Mouse (Mus musculus): Measurements from ENCODE around the gene Dis3l2. TPM values are rescaled to one million over a fixed set of nuclear protein-coding genes. Genes with fewer than 3 reads are reported as not detected.

Dis3l2 gene
- total and polyA plus RNA-seq, 3 experiments, result 12.4 to 17.4 (median 16.5) TPM

DNA sequence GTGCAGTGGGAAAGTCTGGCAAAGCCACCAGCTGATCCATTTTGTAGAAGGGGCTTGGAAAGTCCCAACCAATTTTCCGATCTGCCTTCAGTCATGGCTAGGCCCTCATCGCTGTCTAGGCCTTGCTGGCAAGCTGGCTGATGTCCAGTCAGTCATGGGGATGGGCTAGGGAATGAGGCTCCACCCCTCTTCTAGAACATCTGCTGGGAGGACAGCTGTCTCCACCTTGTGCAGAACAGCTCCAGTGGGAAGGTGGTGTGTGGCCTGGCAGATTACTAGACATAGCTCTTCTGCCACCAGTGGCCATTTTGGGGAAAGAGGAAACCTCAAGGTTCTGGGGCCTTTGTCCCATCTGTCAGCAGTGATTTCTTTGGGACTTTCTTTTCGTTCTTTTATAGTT is 26.0 kb upstream of the Dis3l2 start:
- Histone ChIP-seq H3K36me3 (replicated peaks in 1 of 2; ENCODE audit: control insufficient read depth in 1 of 2, insufficient read depth in 1 of 2, low read length in 1 of 2) (no peaks in the 10 kb centered on the region), H3K4me2 (ENCODE audit: insufficient read depth, low read depth, poor library complexity, severe bottlenecking) (no peak overlapping the region), H3K4me3 (replicated peaks in 1 of 3; ENCODE audit: low read depth in 2 of 3, low read length in 2 of 3, poor library complexity in 1 of 3) (no peak overlapping the region), H3K79me2 (replicated peaks; ENCODE audit: control insufficient read depth, extremely low read depth, insufficient read depth, poor library complexity, severe bottlenecking) (no peaks in the 10 kb centered on the region), H3K4me1 (ENCODE audit: control insufficient read depth in 1 of 2, insufficient read depth in 2 of 2) (peaks cover 0 to 3% of the 10 kb centered on the region in 2 experiments; a peak in 2 of 4 replicates), H3K9me3 (replicated peaks; ENCODE audit: low read length) (no peaks in the 10 kb centered on the region), H3K27me3 (replicated peaks) (peaks cover 43% of the 10 kb centered on the region), H3K9ac (ENCODE audit: insufficient read depth, low read depth) (no peak overlapping the region), H3K27ac (ENCODE audit: insufficient read depth, low read depth) (no peak overlapping the region)
- dilution Hi-C loops (cut with MboI; ENCODE audit: extremely low pct_ligation_motif_present, extremely low pct_unique_long_range_greater_than_20kb, low sequenced_read_pairs) (no loop called here), in situ Hi-C loops (cut with MboI; ENCODE audit: low pct_ligation_motif_present, low pct_unique_long_range_greater_than_20kb, low sequenced_read_pairs) (no loop called here)
- no peak for DNase-seq (ENCODE audit: extremely low read depth)
- TF ChIP-seq ETS1 (conservative IDR thresholded peaks at IDR 0.05; ENCODE audit: low read depth, low read length) (no peak), ZC3H11A (IDR thresholded peaks at IDR 0.05; ENCODE audit: low read depth, low read length) (no peak), CHD1 (IDR thresholded peaks at IDR 0.05; ENCODE audit: low read depth, low read length) (no peak), MYC (IDR thresholded peaks at IDR 0.05; ENCODE audit: low read depth, low read length) (no peak), E2F4 (IDR thresholded peaks at IDR 0.05; ENCODE audit: insufficient replicate concordance, low read depth, low read length) (no peak), NELFE (IDR thresholded peaks at IDR 0.05; ENCODE audit: low read depth, low read length) (no peak), POLR2AphosphoS2 (IDR thresholded peaks at IDR 0.05; ENCODE audit: low read depth, low read length) (no peak), CTCF (conservative IDR thresholded peaks at IDR 0.05 in 1 of 2, IDR thresholded peaks at IDR 0.05 in 1 of 2; ENCODE audit: low read depth in 2 of 2, low read length in 2 of 2) (no peak), ZMIZ1 (IDR thresholded peaks at IDR 0.05; ENCODE audit: low read depth, low read length) (no peak), MAX (IDR thresholded peaks at IDR 0.05; ENCODE audit: low read length) (no peak), MEF2A (IDR thresholded peaks at IDR 0.05; ENCODE audit: borderline replicate concordance, low read depth, low read length) (no peak), KAT2A (IDR thresholded peaks at IDR 0.05; ENCODE audit: insufficient replicate concordance, low read length) (no peak), SIN3A (IDR thresholded peaks at IDR 0.05; ENCODE audit: low read length) (no peak), POLR2A (IDR thresholded peaks at IDR 0.05; ENCODE audit: low read depth, low read length) (no peak), TCF12 (IDR thresholded peaks at IDR 0.05; ENCODE audit: low read depth, low read length) (no peak)

DNA sequence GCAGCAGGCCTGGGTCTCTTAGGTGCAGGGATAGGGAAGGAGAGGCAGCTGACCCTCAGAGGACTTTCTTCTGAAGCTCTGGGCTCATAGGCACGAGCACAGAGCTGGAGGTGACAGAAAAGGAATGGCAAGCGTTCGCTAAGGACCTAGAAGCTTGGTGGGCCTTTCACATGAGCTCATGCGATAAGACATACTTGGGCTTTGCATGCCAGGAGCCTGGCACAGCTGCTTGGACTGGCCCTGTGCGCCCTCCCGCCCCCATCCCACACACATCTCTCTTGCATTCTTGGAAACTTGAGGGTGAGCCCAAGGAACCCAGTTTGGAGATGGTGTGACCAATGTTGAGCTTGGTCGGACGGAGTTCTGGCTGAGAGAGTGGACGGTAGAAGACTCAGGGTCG is 24.9 kb upstream of the Dis3l2 start:
- no peak overlapping the region for H3K9ac ChIP-seq (ENCODE audit: insufficient read depth, low read depth)
- no peak for TF ChIP-seq HCFC1 (IDR thresholded peaks at IDR 0.05; ENCODE audit: low read depth, low read length)
- TF ChIP-seq CTCF (conservative IDR thresholded peaks at IDR 0.05 in 1 of 2, IDR thresholded peaks at IDR 0.05 in 1 of 2; ENCODE audit: low read depth in 2 of 2, low read length in 2 of 2), result no peak
- TF ChIP-seq ZNF384 (IDR thresholded peaks at IDR 0.05; ENCODE audit: low read depth, low read length), result no peak
- no peak for TF ChIP-seq E2F4 (IDR thresholded peaks at IDR 0.05; ENCODE audit: insufficient replicate concordance, low read depth, low read length)
- DNase-seq (ENCODE audit: extremely low read depth), result no peak
- H3K4me2 ChIP-seq (ENCODE audit: insufficient read depth, low read depth, poor library complexity, severe bottlenecking), result no peak overlapping the region
- H3K4me3 ChIP-seq (replicated peaks in 1 of 3; ENCODE audit: low read depth in 2 of 3, low read length in 2 of 3, poor library complexity in 1 of 3), result no peak overlapping the region
- H3K27me3 ChIP-seq (replicated peaks), result peaks cover 46% of the 10 kb centered on the region
- in situ Hi-C loops (cut with MboI; ENCODE audit: low pct_ligation_motif_present, low pct_unique_long_range_greater_than_20kb, low sequenced_read_pairs) (no loop called here), dilution Hi-C loops (cut with MboI; ENCODE audit: extremely low pct_ligation_motif_present, extremely low pct_unique_long_range_greater_than_20kb, low sequenced_read_pairs) (no loop called here)
- no peaks in the 10 kb centered on the region for H3K9me3 ChIP-seq (replicated peaks; ENCODE audit: low read length)
- H3K79me2 ChIP-seq (replicated peaks; ENCODE audit: control insufficient read depth, extremely low read depth, insufficient read depth, poor library complexity, severe bottlenecking), result no peaks in the 10 kb centered on the region
- H3K27ac ChIP-seq (ENCODE audit: insufficient read depth, low read depth), result no peak overlapping the region
- peaks cover 0 to 3% of the 10 kb centered on the region in 2 experiments; a peak in 2 of 4 replicates for H3K4me1 ChIP-seq (ENCODE audit: control insufficient read depth in 1 of 2, insufficient read depth in 2 of 2)
- no peaks in the 10 kb centered on the region for H3K36me3 ChIP-seq (replicated peaks in 1 of 2; ENCODE audit: control insufficient read depth in 1 of 2, insufficient read depth in 1 of 2, low read length in 1 of 2)

Data from CH12.LX (cell line).